In the genomic region with DNA sequence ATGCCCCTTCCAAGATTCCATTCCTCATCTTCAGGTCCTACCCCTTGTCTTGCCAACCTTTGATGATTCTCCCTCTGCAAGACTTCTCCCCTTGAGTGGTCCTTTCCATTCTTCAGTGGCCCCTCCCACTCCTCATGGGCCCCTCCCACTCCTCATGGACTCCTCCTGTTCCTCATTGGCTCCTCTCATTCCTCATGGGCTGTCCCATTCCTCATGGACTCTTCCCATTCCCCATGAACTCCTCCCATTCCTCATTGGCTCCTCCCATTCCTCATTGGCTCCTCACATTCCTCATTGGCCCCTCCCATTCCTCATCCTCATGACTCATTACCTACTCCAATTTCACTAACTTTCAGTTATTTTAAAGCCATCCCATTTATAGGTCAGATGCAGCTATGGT, we compare ENCODE assay signal across 26 mouse cellular contexts.
"Had no signal": no experiment of that assay in that cellular context is flagged by ENCODE, and none has a peak within 500 bp of the region (broad histone marks: within the 10 kb centered on the region; RNA-seq: fewer than 3 reads in every experiment).

No protein-coding gene starts in this region.

- H3K9ac ChIP-seq: heart, embryonic 13.5 days; heart, embryonic 15.5 days; hindbrain, embryonic 13.5 days; hindbrain, embryonic 15.5 days; kidney, embryonic 15.5 days; limb, embryonic 13.5 days; limb, embryonic 15.5 days; liver, embryonic 12.5 days; liver, embryonic 14.5 days had no signal

- H3K9me3 ChIP-seq: heart, embryonic 10.5 days; heart, embryonic 13.5 days; heart, embryonic 15.5 days; hindbrain, embryonic 13.5 days; hindbrain, embryonic 15.5 days; kidney, embryonic 15.5 days; limb, embryonic 13.5 days; limb, embryonic 15.5 days; liver, embryonic 12.5 days had no signal

- DNase-seq: gastrocnemius, postnatal 14 days; gastrocnemius, postnatal 36 days; heart, adult 18-20 months; heart, postnatal 14 days; heart, postnatal 36 days; kidney, adult 11 months; kidney, adult 2 months; kidney, adult 9 months; kidney, postnatal 14 days; kidney, postnatal 36 days; layer of hippocampus, adult 9-11 months; layer of hippocampus, postnatal 36 days; left cerebral cortex, postnatal 4 days; lung, adult 18-20 months had no signal

- H3K4me1 ChIP-seq: heart, embryonic 15.5 days; kidney, embryonic 15.5 days; limb, embryonic 13.5 days; limb, embryonic 15.5 days; liver, embryonic 12.5 days had no signal

- H3K4me3 ChIP-seq: heart, embryonic 10.5 days; heart, embryonic 13.5 days; heart, embryonic 15.5 days; hindbrain, embryonic 13.5 days; hindbrain, embryonic 15.5 days; kidney, embryonic 15.5 days; limb, embryonic 13.5 days; limb, embryonic 15.5 days; liver, embryonic 12.5 days had no signal

- H3K27ac ChIP-seq: heart, embryonic 10.5 days; heart, embryonic 13.5 days; heart, embryonic 15.5 days; hindbrain, embryonic 13.5 days; hindbrain, embryonic 15.5 days; hindbrain, postnatal 0 days; kidney, embryonic 15.5 days; kidney, postnatal 0 days; limb, embryonic 13.5 days; limb, embryonic 15.5 days; liver, embryonic 12.5 days; liver, embryonic 14.5 days had no signal

- H3K36me3 ChIP-seq: heart, embryonic 15.5 days; kidney, embryonic 15.5 days had no signal
